Mouse (Mus musculus) forebrain, embryonic 14.5 days (tissue): ENCODE measurements around the gene Gm49711. TPM values are rescaled to one million over a fixed set of nuclear protein-coding genes. Genes with fewer than 3 reads are reported as not detected.

Source experiments
- ATAC-seq: fragments of 200-750 bp; cut with Nextera tagmentation; 2 replicates; pipeline ENCODE4 v1.8.0; 2017; ENCODE audit warnings: mild to moderate bottlenecking, moderate library complexity
- DNase-seq: peaks from one replicate; pipeline ENCODE4 v3.0.0-alpha.2; 2015; ENCODE audit warnings: low spot score
- H3K27ac ChIP-seq: fragments of 300-500 bp; sonication (generic); 2 replicates; pipeline ENCODE4 v1.5.1; 2014; ENCODE audit warnings: low read depth, mild to moderate bottlenecking, control low read depth, low read length, moderate library complexity
- H3K27me3 ChIP-seq: fragments of 300-500 bp; sonication (generic); replicated peaks from 2 replicates; pipeline ENCODE4 v1.6.1; 2014; ENCODE audit warnings: low read length, control low read depth, mixed read lengths; ENCODE audit not compliant: control insufficient read depth, insufficient read depth
- H3K36me3 ChIP-seq: fragments of 300-500 bp; sonication (generic); 2 replicates; pipeline ENCODE4 v1.6.1; 2014; ENCODE audit warnings: low read length, control low read depth; ENCODE audit not compliant: control insufficient read depth, insufficient read depth
- H3K4me1 ChIP-seq: fragments of 300-500 bp; sonication (generic); 2 replicates; pipeline ENCODE4 v1.6.1; 2014; ENCODE audit warnings: antibody characterized with exemption, low read length, control low read depth; ENCODE audit not compliant: control insufficient read depth, insufficient read depth
- H3K4me2 ChIP-seq: fragments of 300-500 bp; sonication (generic); 2 replicates; pipeline ENCODE4 v1.6.1; 2014; ENCODE audit warnings: mild to moderate bottlenecking, control low read depth, low read length
- H3K4me3 ChIP-seq: fragments of 300-500 bp; sonication (generic); 2 replicates; pipeline ENCODE4 v1.5.1; 2014; ENCODE audit warnings: low read depth, low read length, control low read depth
- H3K9ac ChIP-seq: fragments of 300-500 bp; sonication (generic); 2 replicates; pipeline ENCODE4 v1.6.1; 2014; ENCODE audit warnings: mild to moderate bottlenecking, low read length, control low read depth, moderate library complexity
- H3K9me3 ChIP-seq: fragments of 300-500 bp; sonication (generic); replicated peaks from 2 replicates; pipeline ENCODE4 v1.6.1; 2016; ENCODE audit warnings: low read length, control low read depth, mixed read lengths; ENCODE audit not compliant: control insufficient read depth
- WGBS: fragments of 180-500 bp; shearing (Covaris S2); extraction: QIAGEN DNeasy Blood & Tissue Kit; methylation state at CpG from one replicate; pipeline ENCODE4 v1.1.7; 2014; 5-methylcytosine and 5-hydroxymethylcytosine counted together
- polyA plus RNA-seq: library from polyadenylated mRNA; unstranded; fragments of >200 nt; fragmentation: Nextera tagmentation; extraction: Ambion mirVana; gene quantifications from 2 replicates; pipeline ENCODE4 v1.2.1, GENCODE M21; 2014

The Gm49711 gene
- polyA plus RNA-seq, 1 experiment from 2014 or later = 0.63 TPM

GRCm38 (mm10) chr16:92058644-92059620, 816 bp downstream of the Gm49711 start:
- DNase-seq = peak; percentile 16
- H3K27ac ChIP-seq = peak overlapping the region; percentile 9; the same call in 1 of the 2 replicates

GRCm38 (mm10) chr16:92060213-92060612, 2.1 kb downstream of the Gm49711 start:
- 76% methylated on average over 3 of the region's 3 CpGs for WGBS
- no peak for DNase-seq
- no peak overlapping the region for H3K9ac ChIP-seq

More at GRCm38 (mm10) chr16:92058644-92059620, 816 bp downstream of the Gm49711 start:
- Histone ChIP-seq H3K36me3 (peaks cover 25% of the 10 kb centered on the region), H3K9me3 (0 out of 2 replicates have a peak, but pooled peaks cover 4% of the 10 kb centered on the region), H3K9ac (peak overlapping the region; percentile 84), H3K27me3 (no peaks in the 10 kb centered on the region), H3K4me2 (peak overlapping the region; percentile 84), H3K4me3 (peak overlapping the region; percentile 68), H3K4me1 (peaks cover 14% of the 10 kb centered on the region; the same call in 1 of the 2 replicates)
- WGBS = 2% methylated on average over 49 of the region's 63 CpGs
- peak; percentile 27; the same call in 1 of the 2 replicates for ATAC-seq

GRCm38 (mm10) chr16:92061586-92061985, 3.5 kb downstream of the Gm49711 start:
- no peak overlapping the region for H3K4me2 ChIP-seq
- H3K9ac ChIP-seq = no peak overlapping the region
- no peaks in the 10 kb centered on the region for H3K9me3 ChIP-seq
- no peak overlapping the region for H3K4me3 ChIP-seq
- no peak for DNase-seq
- ATAC-seq = no peak
- H3K36me3 ChIP-seq = peaks cover 37% of the 10 kb centered on the region
- 93% methylated on average over 7 of the region's 7 CpGs for WGBS
- H3K27me3 ChIP-seq = no peaks in the 10 kb centered on the region
- no peak overlapping the region for H3K27ac ChIP-seq
- peaks cover 14% of the 10 kb centered on the region; the same call in 1 of the 2 replicates for H3K4me1 ChIP-seq

More at GRCm38 (mm10) chr16:92060213-92060612, 2.1 kb downstream of the Gm49711 start:
- peak overlapping the region; percentile 84 for H3K4me2 ChIP-seq
- H3K4me1 ChIP-seq = peaks cover 14% of the 10 kb centered on the region; the same call in 1 of the 2 replicates
- H3K36me3 ChIP-seq = peaks cover 30% of the 10 kb centered on the region
- ATAC-seq = no peak
- H3K27ac ChIP-seq = no peak overlapping the region
- H3K4me3 ChIP-seq = no peak overlapping the region; the same call in 1 of the 2 replicates
- no peaks in the 10 kb centered on the region for H3K9me3 ChIP-seq
- no peaks in the 10 kb centered on the region for H3K27me3 ChIP-seq

- Histone ChIP-seq H3K4me3 (no peak overlapping the region), H3K4me1 (peaks cover 14% of the 10 kb centered on the region; the same call in 1 of the 2 replicates), H3K36me3 (peaks cover 48% of the 10 kb centered on the region), H3K27ac (no peak overlapping the region), H3K4me2 (no peak overlapping the region), H3K9ac (no peak overlapping the region), H3K9me3 (no peaks in the 10 kb centered on the region), H3K27me3 (no peaks in the 10 kb centered on the region)
- 97% methylated on average over 1 of the region's 1 CpGs for WGBS
- no peak for DNase-seq
- ATAC-seq = no peak
Measured at GRCm38 (mm10) chr16:92062832-92063231, 4.7 kb downstream of the Gm49711 start.

GRCm38 (mm10) chr16:92064801-92065200, 6.7 kb downstream of the Gm49711 start:
- no peak overlapping the region for H3K9ac ChIP-seq
- no peak overlapping the region for H3K4me2 ChIP-seq
- H3K4me1 ChIP-seq = peaks cover 7% of the 10 kb centered on the region; the same call in 1 of the 2 replicates
- no peaks in the 10 kb centered on the region for H3K9me3 ChIP-seq
- H3K36me3 ChIP-seq = peaks cover 64% of the 10 kb centered on the region
- 94% methylated on average over 2 of the region's 2 CpGs for WGBS
- DNase-seq (no peak), ATAC-seq (no peak)
- H3K4me3 ChIP-seq = no peak overlapping the region
- no peak overlapping the region for H3K27ac ChIP-seq
- H3K27me3 ChIP-seq = no peaks in the 10 kb centered on the region

- Histone ChIP-seq H3K36me3 (peaks cover 49% of the 10 kb centered on the region), H3K4me3 (no peak overlapping the region), H3K27me3 (no peaks in the 10 kb centered on the region), H3K4me1 (no peaks in the 10 kb centered on the region), H3K4me2 (no peak overlapping the region), H3K27ac (no peak overlapping the region), H3K9ac (no peak overlapping the region), H3K9me3 (no peaks in the 10 kb centered on the region)
- DNase-seq = no peak
- no peak for ATAC-seq
- WGBS = 97% methylated on average over 8 of the region's 8 CpGs
Measured at GRCm38 (mm10) chr16:92070338-92070737, 12.2 kb downstream of the Gm49711 start.

- Histone ChIP-seq H3K9me3 (no peaks in the 10 kb centered on the region), H3K9ac (no peak overlapping the region), H3K4me2 (no peak overlapping the region), H3K4me1 (no peaks in the 10 kb centered on the region), H3K27me3 (no peaks in the 10 kb centered on the region), H3K4me3 (no peak overlapping the region), H3K36me3 (peaks cover 30% of the 10 kb centered on the region), H3K27ac (no peak overlapping the region)
- ATAC-seq (no peak), DNase-seq (no peak)
- WGBS = 96% methylated on average over 8 of the region's 8 CpGs
Measured at GRCm38 (mm10) chr16:92076797-92077196, 18.7 kb downstream of the Gm49711 start.

GRCm38 (mm10) chr16:92083771-92084453, 25.8 kb downstream of the Gm49711 start:
- no peaks in the 10 kb centered on the region for H3K4me1 ChIP-seq
- DNase-seq (peak; percentile 37), ATAC-seq (peak; percentile 57; the same call in 1 of the 2 replicates)
- no peak overlapping the region for H3K4me2 ChIP-seq
- H3K27ac ChIP-seq = no peak overlapping the region
- WGBS = 78% methylated on average over 10 of the region's 10 CpGs
- peaks cover 16% of the 10 kb centered on the region for H3K36me3 ChIP-seq
- no peaks in the 10 kb centered on the region for H3K9me3 ChIP-seq
- H3K27me3 ChIP-seq = no peaks in the 10 kb centered on the region
- 0 out of 2 replicates have a peak overlapping the region, but pooled peaks have one; percentile 21 for H3K9ac ChIP-seq
- H3K4me3 ChIP-seq = no peak overlapping the region
